ENCODE assay signal across 27 mouse cellular contexts in genomic region chr3:107238471-107238980, GRCm38 (mm10). TPM values are rescaled to one million over a fixed set of nuclear protein-coding genes. Genes with fewer than 3 reads are reported as not detected.
DNase-seq lines count a peak whose midpoint lies in the region; ATAC-seq and TF ChIP-seq lines count a peak whose summit lies in the region.
"Had no signal": no experiment of that assay in that cellular context is flagged by ENCODE, and none has a peak within 500 bp of the region (broad histone marks: within the 10 kb centered on the region; RNA-seq: fewer than 3 reads in every experiment).

No protein-coding gene starts in this region.

- no peak overlapping the region for H3K4me3 ChIP-seq in kidney, adult 2 months (ENCODE audit: insufficient read depth, low read depth, low read length)
- no peak overlapping the region for H3K4me3 ChIP-seq in kidney, embryonic 16.5 days (ENCODE audit: low read length)
- H3K4me3 ChIP-seq: embryonic facial prominence, embryonic 12.5 days; embryonic facial prominence, embryonic 15.5 days; forebrain, embryonic 12.5 days; forebrain, embryonic 15.5 days; heart, embryonic 12.5 days; heart, embryonic 15.5 days; hindbrain, embryonic 10.5 days; hindbrain, embryonic 13.5 days had no signal

- 51% methylated on average over 8 of the region's 8 CpGs for WGBS in kidney, adult 2 months
- WGBS in kidney, embryonic 16.5 days, result 87% methylated on average over 8 of the region's 8 CpGs

- H3K9ac ChIP-seq in kidney, embryonic 16.5 days (replicated peaks; ENCODE audit: low read length), result no peak overlapping the region
- H3K9ac ChIP-seq: embryonic facial prominence, embryonic 12.5 days; embryonic facial prominence, embryonic 15.5 days; forebrain, embryonic 12.5 days; forebrain, embryonic 15.5 days; heart, embryonic 12.5 days; heart, embryonic 15.5 days; hindbrain, embryonic 13.5 days had no signal

- ATAC-seq in kidney, embryonic 16.5 days (ENCODE audit: low FRiP score, low TSS enrichment), result no peak
- ATAC-seq: forebrain, embryonic 15.5 days; hindbrain, embryonic 16.5 days; Patski had no signal

- H3K27ac ChIP-seq in kidney, adult 2 months (ENCODE audit: insufficient read depth, low read depth, low read length), result peak overlapping the region; percentile 32; the same call in 1 of the 2 replicates
- H3K27ac ChIP-seq in kidney, embryonic 16.5 days (ENCODE audit: low read length), result no peak overlapping the region
- H3K27ac ChIP-seq: embryonic facial prominence, embryonic 12.5 days; embryonic facial prominence, embryonic 15.5 days; forebrain, embryonic 12.5 days; forebrain, embryonic 15.5 days; heart, embryonic 15.5 days; hindbrain, embryonic 10.5 days; hindbrain, embryonic 13.5 days had no signal

- H3K9me3 ChIP-seq in kidney, embryonic 16.5 days (ENCODE audit: low read length), result no peaks in the 10 kb centered on the region
- H3K9me3 ChIP-seq: embryonic facial prominence, embryonic 12.5 days; embryonic facial prominence, embryonic 15.5 days; forebrain, embryonic 12.5 days; forebrain, embryonic 15.5 days; G1E; heart, embryonic 12.5 days; heart, embryonic 15.5 days; hindbrain, embryonic 10.5 days; hindbrain, embryonic 13.5 days had no signal

- peaks cover 19% of the 10 kb centered on the region for H3K4me1 ChIP-seq in kidney, adult 2 months (ENCODE audit: control insufficient read depth, insufficient read depth, low read length)
- no peaks in the 10 kb centered on the region for H3K4me1 ChIP-seq in kidney, embryonic 16.5 days (ENCODE audit: insufficient read depth, low read length)
- H3K4me1 ChIP-seq: embryonic facial prominence, embryonic 12.5 days; embryonic facial prominence, embryonic 15.5 days; heart, embryonic 12.5 days; heart, embryonic 15.5 days had no signal

- peak; percentile 93 for DNase-seq in kidney, adult 2 months
- no peak for DNase-seq in kidney, postnatal 10 days
- DNase-seq in kidney, postnatal 25 days, result peak; percentile 23 to 41
- DNase-seq in fat pad, adult 2 months (ENCODE audit: extremely low read depth, low read depth, low spot score), result peak; percentile 31
- DNase-seq in spleen, postnatal 4 days (ENCODE audit: low spot score in 2 of 2), result no peak
- DNase-seq: adrenal gland, postnatal 10 days; adrenal gland, postnatal 36 days; B cell, adult 2 months; cerebellum, adult 18-20 months; cerebellum, adult 9-10 months; cerebellum, postnatal 25 days; gastrocnemius, postnatal 25 days; heart, adult 18-20 months; heart, postnatal 10 days; heart, postnatal 36 days had no signal

- no peaks in the 10 kb centered on the region for H3K27me3 ChIP-seq in kidney, adult 2 months (replicated peaks; ENCODE audit: control insufficient read depth, insufficient read depth, low read length)
- H3K27me3 ChIP-seq in kidney, embryonic 16.5 days (ENCODE audit: insufficient read depth, low read length), result no peaks in the 10 kb centered on the region
- H3K27me3 ChIP-seq: embryonic facial prominence, embryonic 12.5 days; embryonic facial prominence, embryonic 15.5 days; forebrain, embryonic 12.5 days; forebrain, embryonic 15.5 days had no signal

- TF ChIP-seq CTCF in kidney, adult 2 months (conservative IDR thresholded peaks at IDR 0.05; ENCODE audit: insufficient read depth, insufficient read length, low read depth, low read length), result no peak

- no peak overlapping the region for H3K4me2 ChIP-seq in kidney, embryonic 16.5 days (replicated peaks; ENCODE audit: low read depth, low read length)
- H3K4me2 ChIP-seq: embryonic facial prominence, embryonic 12.5 days; embryonic facial prominence, embryonic 15.5 days; forebrain, embryonic 12.5 days; forebrain, embryonic 15.5 days; heart, embryonic 12.5 days; heart, embryonic 15.5 days; hindbrain, embryonic 13.5 days had no signal

- no peaks in the 10 kb centered on the region for H3K36me3 ChIP-seq in kidney, adult 2 months (ENCODE audit: control insufficient read depth, insufficient read depth, low read length)
- H3K36me3 ChIP-seq in kidney, embryonic 16.5 days (ENCODE audit: insufficient read depth, low read length), result no peaks in the 10 kb centered on the region
- H3K36me3 ChIP-seq: embryonic facial prominence, embryonic 12.5 days; embryonic facial prominence, embryonic 15.5 days; forebrain, embryonic 12.5 days; forebrain, embryonic 15.5 days; G1E; heart, embryonic 12.5 days; heart, embryonic 15.5 days; hindbrain, embryonic 10.5 days; hindbrain, embryonic 13.5 days had no signal

- TF ChIP-seq POLR2A in kidney, adult 2 months (IDR thresholded peaks at IDR 0.05; ENCODE audit: low read depth, low read length), result no peak

RNA-seq across cellular contexts. Expression of gene Prok1, which starts 1.0 kb away (rescaled TPM):
- 10.8 and 12.8 TPM in 2 replicates for polyA plus RNA-seq in kidney, adult 2 months (2012; rRNA removed)
- polyA plus RNA-seq in kidney, embryonic 16.5 days (2015; fragmentation: Nextera tagmentation; extraction: Ambion mirVana), result 0.14 TPM in 1 of 2 replicates, not detected in the other
- polyA plus RNA-seq: embryonic facial prominence, embryonic 12.5 days; embryonic facial prominence, embryonic 15.5 days; forebrain, embryonic 12.5 days; forebrain, embryonic 15.5 days; heart, embryonic 12.5 days; heart, embryonic 15.5 days; Patski had no signal

RNA-seq across cellular contexts. Expression of gene A630076J17Rik, which starts 8.1 kb away (rescaled TPM):
- polyA plus RNA-seq in kidney, adult 2 months (2012; rRNA removed), result not detected in 2 replicates
- polyA plus RNA-seq in kidney, embryonic 16.5 days (2015; fragmentation: Nextera tagmentation; extraction: Ambion mirVana), result not detected in 2 replicates
- polyA plus RNA-seq: embryonic facial prominence, embryonic 12.5 days; embryonic facial prominence, embryonic 15.5 days; forebrain, embryonic 12.5 days; forebrain, embryonic 15.5 days; G1E; heart, embryonic 12.5 days; hindbrain, embryonic 10.5 days; hindbrain, embryonic 13.5 days; hindbrain, embryonic 16.5 days; Patski had no signal

RNA-seq across cellular contexts. Expression of gene Cym, which starts 17.0 kb away (rescaled TPM):
- 1.9 and 2.4 TPM in 2 replicates for polyA plus RNA-seq in kidney, adult 2 months (2012; rRNA removed)
- 0.89 TPM in 1 of 2 replicates, not detected in the other for polyA plus RNA-seq in kidney, embryonic 16.5 days (2015; fragmentation: Nextera tagmentation; extraction: Ambion mirVana)
- polyA plus RNA-seq: forebrain, embryonic 12.5 days; G1E; hindbrain, embryonic 10.5 days; Patski had no signal

RNA-seq across cellular contexts. Expression of gene Lamtor5, which starts 40.1 kb away (rescaled TPM):
- polyA plus RNA-seq in kidney, adult 2 months (2012; rRNA removed), result 225 and 280 TPM in 2 replicates
- polyA plus RNA-seq in kidney, embryonic 16.5 days (2015; fragmentation: Nextera tagmentation; extraction: Ambion mirVana), result 204 and 224 TPM in 2 replicates

RNA-seq across cellular contexts. Expression of gene Slc16a4, which starts 52.5 kb away (rescaled TPM):
- polyA plus RNA-seq in kidney, adult 2 months (2012; rRNA removed), result 48.2 and 50.8 TPM in 2 replicates
- 13.4 and 13.6 TPM in 2 replicates for polyA plus RNA-seq in kidney, embryonic 16.5 days (2015; fragmentation: Nextera tagmentation; extraction: Ambion mirVana)
- polyA plus RNA-seq: G1E had no signal

Comparison
In these comparisons a context has a peak if more than half of its experiments do, and no peak if none do; other contexts are left out.
1. DNase-seq: peak in kidney, adult 2 months (single experiment), kidney, postnatal 25 days (2 of 2) and fat pad, adult 2 months (single experiment); none in kidney, postnatal 10 days (single experiment) and spleen, postnatal 4 days (0 of 2).
2. RNA of gene Prok1, which starts 1.0 kb away (polyA plus RNA-seq): 10.8 to 12.8 TPM in kidney, adult 2 months; 0.14 TPM in kidney, embryonic 16.5 days; every median in the first group is over 10 times any median in the second.